Mouse (Mus musculus) stomach, postnatal 0 days (tissue): ENCODE data around the gene Trappc6a. TPM values are rescaled to one million over a fixed set of nuclear protein-coding genes. Genes with fewer than 3 reads are reported as not detected.
"Not testable (repeated sequence)": the region's sequence is repeated elsewhere in the genome, so short reads cannot be mapped to it uniquely, and the experiment has no call there.

Experiments
- ATAC-seq: fragments of 200-750 bp; cut with Nextera tagmentation; 2 replicates; pipeline ENCODE4 v1.8.0; 2017; ENCODE audit not compliant: low FRiP score, low TSS enrichment
- DNase-seq: peaks from one replicate; pipeline ENCODE4 v3.0.0-alpha.2; 2016; ENCODE audit warnings: low spot score
- H3K27ac ChIP-seq: fragments of 300-500 bp; sonication (generic); replicated peaks from 2 replicates; pipeline ENCODE4 v1.5.1; 2014; ENCODE audit warnings: mild to moderate bottlenecking, control low read depth
- H3K27me3 ChIP-seq: fragments of 300-500 bp; sonication (generic); 2 replicates; pipeline ENCODE4 v1.6.1; 2014; ENCODE audit warnings: low read length; ENCODE audit not compliant: control insufficient read depth, insufficient read depth
- H3K36me3 ChIP-seq: fragments of 300-500 bp; sonication (generic); 2 replicates; pipeline ENCODE4 v1.6.1; 2014; ENCODE audit warnings: low read length, mixed read lengths; ENCODE audit not compliant: control insufficient read depth, insufficient read depth
- H3K4me1 ChIP-seq: fragments of 300-500 bp; sonication (generic); replicated peaks from 2 replicates; pipeline ENCODE4 v1.6.1; 2014; ENCODE audit warnings: antibody characterized with exemption; ENCODE audit not compliant: control insufficient read depth, insufficient read depth
- H3K4me2 ChIP-seq: fragments of 300-500 bp; sonication (generic); replicated peaks from 2 replicates; pipeline ENCODE4 v1.6.1; 2014; ENCODE audit warnings: low read depth, mild to moderate bottlenecking, control low read depth, moderate library complexity
- H3K4me3 ChIP-seq: fragments of 300-500 bp; sonication (generic); 2 replicates; pipeline ENCODE4 v1.5.1; 2014; ENCODE audit warnings: low read depth, low read length, control low read depth
- H3K9ac ChIP-seq: fragments of 300-500 bp; sonication (generic); 2 replicates; pipeline ENCODE4 v1.6.1; 2014; ENCODE audit warnings: mild to moderate bottlenecking, low read length, control low read depth, mixed read lengths
- H3K9me3 ChIP-seq: fragments of 300-500 bp; sonication (generic); 2 replicates; pipeline ENCODE4 v1.6.1; 2016; ENCODE audit warnings: low read length; ENCODE audit not compliant: control insufficient read depth
- CTCF ChIP-seq: IDR thresholded peaks from 2 replicates; pipeline ENCODE4 v1.5.1; 2016; ENCODE audit warnings: antibody characterized with exemption, low read depth, mild to moderate bottlenecking, moderate library complexity
- EP300 ChIP-seq: optimal IDR thresholded peaks from 2 replicates; pipeline ENCODE3; 2016; ENCODE audit warnings: antibody characterized with exemption
- WGBS: fragments of 180-500 bp; shearing (Covaris S2); extraction: QIAGEN DNeasy Blood & Tissue Kit; methylation state at CpG from one replicate; pipeline ENCODE4 v1.1.7; 2014; 5-methylcytosine and 5-hydroxymethylcytosine counted together
- polyA plus RNA-seq: library from polyadenylated mRNA; unstranded; fragments of >200 nt; fragmentation: Nextera tagmentation; extraction: Ambion mirVana; gene quantifications from 2 replicates; pipeline ENCODE4 v1.2.1, GENCODE M21; 2015

The Trappc6a gene
- polyA plus RNA-seq, 1 experiment from 2014 or later: 113 TPM

DNA sequence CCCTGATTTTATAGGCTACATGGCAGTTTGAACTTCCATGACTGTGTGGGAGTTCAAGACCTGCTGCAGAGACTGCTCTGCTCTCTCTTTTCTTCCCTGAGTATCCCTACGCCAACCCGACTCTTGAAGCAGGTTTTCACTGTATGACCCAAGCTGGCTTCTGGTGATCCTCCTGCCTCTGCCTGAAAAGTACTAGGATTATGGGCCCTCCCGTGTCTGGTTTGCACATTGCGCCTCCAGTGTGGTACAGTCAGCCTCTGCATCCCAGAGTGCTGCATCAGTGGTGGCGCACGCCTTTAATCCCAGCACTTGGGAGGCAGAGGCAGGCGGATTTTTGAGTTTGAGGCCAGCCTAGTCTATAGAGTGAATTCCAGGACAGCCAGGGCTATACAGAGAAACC lies 1.6 kb downstream of the Trappc6a start:
- no peak for TF ChIP-seq CTCF
- no peak for TF ChIP-seq EP300
- Histone ChIP-seq H3K27me3 (no peaks in the 10 kb centered on the region), H3K9ac (no peak overlapping the region), H3K27ac (no peak overlapping the region), H3K4me3 (no peak overlapping the region), H3K4me2 (no peak overlapping the region), H3K36me3 (no peaks in the 10 kb centered on the region), H3K9me3 (no peaks in the 10 kb centered on the region), H3K4me1 (peaks cover 5% of the 10 kb centered on the region; the same call in 1 of the 2 replicates)
- WGBS: 90% methylated on average over 7 of the region's 7 CpGs
- ATAC-seq (no peak), DNase-seq (no peak)

DNA sequence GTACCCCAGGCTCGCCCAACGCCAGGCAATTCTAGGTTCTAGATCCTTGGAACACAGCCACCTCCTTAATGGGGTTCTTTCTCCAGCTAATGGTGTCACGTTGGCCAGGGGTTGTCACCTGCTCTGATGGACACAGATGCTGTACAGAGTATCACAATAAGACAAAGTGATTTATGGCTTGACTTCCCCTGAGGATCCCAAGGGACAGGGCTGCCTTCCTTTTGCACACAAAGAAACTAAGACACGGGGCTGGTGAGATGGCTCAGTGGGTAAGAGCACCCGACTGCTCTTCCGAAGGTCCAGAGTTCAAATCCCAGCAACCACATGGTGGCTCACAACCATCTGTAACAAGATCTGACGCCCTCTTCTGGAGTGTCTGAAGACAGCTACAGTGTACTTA lies 3.7 kb downstream of the Trappc6a start:
- not testable (repeated sequence) for H3K27me3 ChIP-seq, H3K9ac ChIP-seq, ATAC-seq, H3K27ac ChIP-seq, DNase-seq, H3K4me2 ChIP-seq, H3K9me3 ChIP-seq, H3K36me3 ChIP-seq, H3K4me1 ChIP-seq, H3K4me3 ChIP-seq
- 86% methylated on average over 6 of the region's 7 CpGs for WGBS

DNA sequence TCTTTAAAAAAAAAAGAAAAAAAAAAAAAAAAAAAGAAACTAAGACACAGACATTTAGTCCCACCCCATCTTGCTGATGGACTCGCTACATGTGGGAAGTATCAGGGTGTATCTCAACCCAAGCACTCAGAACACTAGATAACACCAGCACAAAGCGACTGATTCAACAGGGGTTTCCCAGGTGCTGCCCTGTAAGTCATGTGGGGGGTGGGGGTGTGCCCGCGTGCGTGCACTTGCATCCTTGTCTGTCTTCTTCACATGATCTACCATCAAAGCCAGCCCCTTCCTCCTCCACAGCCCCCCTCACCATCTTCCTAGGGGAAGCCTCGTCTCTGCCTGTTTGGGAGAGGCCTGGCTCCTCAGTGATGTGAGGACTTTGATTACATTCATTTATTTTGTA lies 4.2 kb downstream of the Trappc6a start:
- H3K4me3 ChIP-seq: no peak overlapping the region
- no peaks in the 10 kb centered on the region; the same call in 1 of the 2 replicates for H3K4me1 ChIP-seq
- ATAC-seq (no peak), DNase-seq (no peak)
- WGBS: 68% methylated on average over 6 of the region's 6 CpGs
- H3K27me3 ChIP-seq: no peaks in the 10 kb centered on the region
- no peak overlapping the region for H3K27ac ChIP-seq
- H3K9me3 ChIP-seq: no peaks in the 10 kb centered on the region
- H3K36me3 ChIP-seq: no peaks in the 10 kb centered on the region
- no peak overlapping the region for H3K9ac ChIP-seq
- TF ChIP-seq EP300 (no peak), CTCF (no peak)
- H3K4me2 ChIP-seq: no peak overlapping the region

DNA sequence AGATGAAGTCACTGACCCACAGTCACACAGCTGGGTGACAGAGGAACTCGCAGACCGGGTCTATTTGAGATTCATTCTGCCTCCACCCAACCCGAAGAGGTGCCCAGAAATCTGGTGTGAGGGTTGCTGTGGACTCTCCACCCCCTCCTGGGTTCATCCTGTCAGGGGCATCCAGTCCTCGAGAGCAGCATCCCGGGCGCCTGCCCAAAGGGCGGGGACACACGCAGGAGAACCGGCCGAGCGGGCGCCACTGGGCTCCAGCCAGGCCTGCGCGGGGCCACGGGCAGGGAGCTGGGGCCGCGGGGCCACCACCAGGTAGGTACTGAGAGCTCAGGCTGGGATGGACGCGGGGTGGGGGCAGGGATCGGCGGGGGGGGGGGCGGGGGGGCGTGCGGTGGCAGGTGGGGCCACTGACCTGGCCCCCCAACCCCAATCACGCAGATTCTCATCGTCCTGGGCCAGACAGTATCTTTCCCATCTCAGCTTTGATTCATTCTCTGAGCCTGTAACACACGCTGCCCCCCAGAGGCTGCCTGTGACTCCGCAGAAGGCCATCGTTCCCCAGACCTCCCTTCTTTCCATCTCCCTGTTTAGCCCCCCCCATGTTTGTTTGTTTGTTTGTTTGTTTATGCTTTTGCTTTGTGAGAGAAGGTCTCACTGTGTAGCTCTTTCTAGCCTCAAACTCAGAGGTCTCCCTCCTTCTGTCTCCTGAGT lies 9.6 kb downstream of the Trappc6a start, which contains the start of gene Nkpd1:
Nkpd1 (plus strand) TSS at position 187 of the 714 bp plus-strand sequence.
- ATAC-seq (peak; percentile 38; the same call in 1 of the 2 replicates), DNase-seq (peak; percentile 61)
- WGBS: 3% methylated on average over 19 of the region's 29 CpGs
- Histone ChIP-seq H3K4me3 (0 out of 2 replicates have a peak within 1 kb of the TSS, but pooled peaks have one; percentile 10), H3K27me3 (peaks cover 16% of the 10 kb centered on the region; the same call in 1 of the 2 replicates), H3K4me2 (peak within 1 kb of the TSS; percentile 44), H3K9ac (peak within 1 kb of the TSS; percentile 41), H3K4me1 (no peaks in the 10 kb centered on the region; the same call in none of the 2 replicates), H3K9me3 (no peaks in the 10 kb centered on the region), H3K27ac (peak within 1 kb of the TSS; percentile 35; the same call in 1 of the 2 replicates), H3K36me3 (no peaks in the 10 kb centered on the region)
- peak; percentile 64 for TF ChIP-seq CTCF
- no peak for TF ChIP-seq EP300

DNA sequence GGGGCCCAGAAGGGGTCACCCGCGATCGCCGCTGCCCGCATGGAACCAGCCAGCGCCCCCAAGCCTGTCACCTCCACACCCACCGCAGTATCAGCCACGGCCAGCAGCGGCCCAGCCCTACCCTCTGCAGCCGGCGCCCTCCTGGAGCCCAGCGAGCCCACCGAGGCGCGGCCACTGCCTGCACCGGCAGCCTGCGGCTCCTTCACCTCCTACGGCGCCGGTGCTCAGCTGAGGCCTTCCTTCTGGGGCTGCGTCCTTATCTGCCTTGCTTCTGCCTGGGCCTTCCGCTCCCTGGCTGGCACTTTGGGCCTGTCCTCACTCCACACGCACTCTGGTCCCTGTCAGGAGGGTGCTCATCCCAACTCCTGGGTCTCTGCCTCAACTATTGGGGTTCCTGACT lies 11.8 kb downstream of the Trappc6a start:
- no peaks in the 10 kb centered on the region for H3K9me3 ChIP-seq
- peak overlapping the region; percentile 4; the same call in 1 of the 2 replicates for H3K9ac ChIP-seq
- H3K4me1 ChIP-seq: peaks cover 10% of the 10 kb centered on the region

More for the DNA sequence above, 11.8 kb downstream of the Trappc6a start:
- no peak for TF ChIP-seq EP300
- TF ChIP-seq CTCF: no peak
- WGBS: 11% methylated on average over 23 of the region's 23 CpGs
- Histone ChIP-seq H3K27ac (no peak overlapping the region), H3K4me2 (peak overlapping the region; percentile 4; the same call in 1 of the 2 replicates), H3K27me3 (peaks cover 28% of the 10 kb centered on the region; the same call in 1 of the 2 replicates), H3K4me3 (no peak overlapping the region; the same call in 1 of the 2 replicates), H3K36me3 (no peaks in the 10 kb centered on the region)
- no peak for DNase-seq
- ATAC-seq: no peak
